Mouse (Mus musculus) liver, adult 2 months (tissue): ENCODE measurements around the gene Eif2ak2.

Experiments used
- CTCF ChIP-seq: fragments of 200-500 bp; IDR thresholded peaks from 2 replicates; pipeline ENCODE4 v1.5.1; 2011; ENCODE audit warnings: low read depth, low read length, control low read depth
- POLR2A ChIP-seq: fragments of 200-500 bp; IDR thresholded peaks from 2 replicates; pipeline ENCODE4 v1.6.1; 2011; ENCODE audit warnings: low read length, control low read depth; ENCODE audit not compliant: insufficient read depth; ENCODE audit errors: extremely low read depth

DNA sequence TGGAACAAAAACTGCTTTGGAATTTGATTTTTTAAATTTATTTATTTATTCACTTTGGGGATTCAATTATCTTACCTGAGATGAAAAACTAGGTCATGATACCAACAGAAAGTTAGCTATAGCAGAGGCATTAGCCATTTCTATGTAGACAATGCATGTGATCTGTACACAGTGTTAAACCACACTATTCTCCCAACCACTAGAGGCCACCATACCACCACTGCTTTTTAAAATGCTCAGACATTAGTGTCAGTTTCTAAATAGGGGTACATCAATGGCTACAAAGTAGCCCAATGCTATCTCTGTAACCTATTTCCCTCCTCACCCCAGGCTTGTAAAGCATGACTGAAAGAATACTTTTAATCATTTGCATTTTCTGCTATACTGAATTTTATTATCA lies 73.4 kb downstream of the Eif2ak2 start:
- TF ChIP-seq CTCF (no peak), POLR2A (no peak)
